Mouse (Mus musculus) embryonic facial prominence, embryonic 10.5 days (tissue): Measurements from ENCODE around the gene Pde4b. TPM values are rescaled to one million over a fixed set of nuclear protein-coding genes. Genes with fewer than 3 reads are reported as not detected.

Source experiments
- DNase-seq: peaks from one replicate; pipeline ENCODE4 v3.0.0-alpha.2; 2017; ENCODE audit warnings: low spot score
- H3K27ac ChIP-seq: fragments of 300-500 bp; sonication (generic); replicated peaks from 2 replicates; pipeline ENCODE4 v1.5.1; 2016; ENCODE audit warnings: mild to moderate bottlenecking
- H3K27me3 ChIP-seq: fragments of 300-500 bp; sonication (generic); replicated peaks from 2 replicates; pipeline ENCODE4 v1.6.1; 2016; ENCODE audit warnings: low read depth, mild to moderate bottlenecking; ENCODE audit not compliant: poor library complexity, severe bottlenecking
- H3K36me3 ChIP-seq: fragments of 300-500 bp; sonication (generic); replicated peaks from 2 replicates; pipeline ENCODE4 v1.6.1; 2016; ENCODE audit warnings: mild to moderate bottlenecking, moderate library complexity
- H3K4me1 ChIP-seq: fragments of 300-500 bp; sonication (generic); 2 replicates; pipeline ENCODE4 v1.6.1; 2016
- H3K4me3 ChIP-seq: fragments of 300-500 bp; sonication (generic); 2 replicates; pipeline ENCODE4 v1.5.1; 2016; ENCODE audit warnings: mild to moderate bottlenecking, moderate library complexity
- H3K9me3 ChIP-seq: fragments of 300-500 bp; sonication (generic); 2 replicates; pipeline ENCODE4 v1.6.1; 2016; ENCODE audit warnings: mild to moderate bottlenecking
- WGBS: fragments of 180-500 bp; shearing (Covaris S2); methylation state at CpG from one replicate; pipeline ENCODE4 v1.1.7; 2016; 5-methylcytosine and 5-hydroxymethylcytosine counted together
- polyA plus RNA-seq: library from polyadenylated mRNA; unstranded; fragments of >200 nt; fragmentation: Nextera tagmentation; extraction: Ambion mirVana; gene quantifications from 2 replicates; pipeline ENCODE4 v1.2.1, GENCODE M21; 2016

Pde4b gene
- polyA plus RNA-seq, 1 experiment from 2014 or later = 8.2 TPM

- no peaks in the 10 kb centered on the region for H3K36me3 ChIP-seq
These were observed 19.4 kb downstream of the Pde4b start for GRCm38 (mm10) chr4:102106771-102107170.

GRCm38 (mm10) chr4:102119454-102119853, 32.1 kb downstream of the Pde4b start:
- no peaks in the 10 kb centered on the region for H3K4me1 ChIP-seq
- H3K27me3 ChIP-seq = no peaks in the 10 kb centered on the region
- H3K36me3 ChIP-seq = no peaks in the 10 kb centered on the region
- no peaks in the 10 kb centered on the region for H3K9me3 ChIP-seq
- WGBS = 94% methylated on average over 3 of the region's 3 CpGs
- no peak for DNase-seq
- H3K4me3 ChIP-seq = no peak overlapping the region
- no peak overlapping the region for H3K27ac ChIP-seq

More at GRCm38 (mm10) chr4:102106771-102107170, 19.4 kb downstream of the Pde4b start:
- Histone ChIP-seq H3K4me3 (no peak overlapping the region), H3K27ac (no peak overlapping the region), H3K9me3 (no peaks in the 10 kb centered on the region), H3K27me3 (no peaks in the 10 kb centered on the region), H3K4me1 (no peaks in the 10 kb centered on the region)
- WGBS = 90% methylated on average over 6 of the region's 6 CpGs
- no peak for DNase-seq

DNA sequence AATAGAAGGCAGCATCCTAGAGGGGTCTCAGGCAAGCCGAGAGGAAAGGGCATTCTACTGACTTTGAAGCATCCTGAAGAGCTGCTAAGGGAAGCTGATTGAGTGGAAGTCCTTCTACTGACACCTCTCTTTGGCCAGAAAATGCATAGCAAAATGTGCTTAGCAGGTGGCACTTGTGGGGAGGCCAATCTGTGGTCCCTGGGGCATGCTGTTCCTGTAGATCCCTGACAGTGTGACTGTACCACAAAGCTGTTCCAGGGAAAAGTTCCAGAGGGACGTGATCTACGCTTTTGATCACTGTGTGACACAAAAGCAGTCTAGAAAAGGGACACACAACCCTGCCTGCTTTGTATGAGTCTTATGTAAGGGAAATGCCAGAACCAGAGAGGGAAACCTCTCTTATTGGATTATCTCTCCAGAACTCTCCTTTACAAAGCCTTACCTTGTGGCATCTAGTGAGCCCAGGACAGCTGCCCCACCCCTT, 49.1 kb downstream of the Pde4b start:
- Histone ChIP-seq H3K9me3 (no peaks in the 10 kb centered on the region), H3K4me3 (no peak overlapping the region), H3K36me3 (no peaks in the 10 kb centered on the region), H3K27me3 (no peaks in the 10 kb centered on the region), H3K4me1 (no peaks in the 10 kb centered on the region), H3K27ac (no peak overlapping the region)
- DNase-seq = no peak
- WGBS = 78% methylated on average over 3 of the region's 3 CpGs

DNA sequence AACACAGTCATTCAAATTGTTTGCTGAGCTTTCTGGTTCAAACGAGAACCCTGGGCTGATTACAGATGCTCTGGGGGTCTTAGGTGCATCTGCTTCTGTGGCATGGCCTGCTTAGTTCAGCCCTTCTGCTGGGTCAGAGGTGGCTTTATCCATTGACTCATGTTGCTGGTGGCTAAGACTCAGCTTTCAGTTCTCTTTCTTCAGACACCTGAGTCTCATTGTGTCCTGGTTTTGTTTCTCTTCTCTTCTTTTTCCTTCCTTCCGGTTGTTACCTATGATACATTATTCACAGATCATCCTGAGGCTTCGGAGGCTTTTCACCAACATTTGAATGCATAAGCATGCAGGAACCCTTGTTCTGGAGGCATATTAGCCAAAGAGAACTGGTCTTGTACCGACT, 51.0 kb downstream of the Pde4b start:
- Histone ChIP-seq H3K4me3 (no peak overlapping the region), H3K9me3 (no peaks in the 10 kb centered on the region), H3K27ac (no peak overlapping the region), H3K36me3 (no peaks in the 10 kb centered on the region), H3K4me1 (no peaks in the 10 kb centered on the region), H3K27me3 (no peaks in the 10 kb centered on the region)
- 81% methylated on average over 4 of the region's 4 CpGs for WGBS
- DNase-seq = no peak

GRCm38 (mm10) chr4:102141241-102141640, 53.9 kb downstream of the Pde4b start:
- no peaks in the 10 kb centered on the region for H3K27me3 ChIP-seq
- H3K27ac ChIP-seq = no peak overlapping the region
- WGBS = 92% methylated on average over 3 of the region's 3 CpGs
- no peak overlapping the region for H3K4me3 ChIP-seq
- no peak for DNase-seq
- no peaks in the 10 kb centered on the region for H3K4me1 ChIP-seq
- H3K36me3 ChIP-seq = no peaks in the 10 kb centered on the region
- no peaks in the 10 kb centered on the region for H3K9me3 ChIP-seq

DNA sequence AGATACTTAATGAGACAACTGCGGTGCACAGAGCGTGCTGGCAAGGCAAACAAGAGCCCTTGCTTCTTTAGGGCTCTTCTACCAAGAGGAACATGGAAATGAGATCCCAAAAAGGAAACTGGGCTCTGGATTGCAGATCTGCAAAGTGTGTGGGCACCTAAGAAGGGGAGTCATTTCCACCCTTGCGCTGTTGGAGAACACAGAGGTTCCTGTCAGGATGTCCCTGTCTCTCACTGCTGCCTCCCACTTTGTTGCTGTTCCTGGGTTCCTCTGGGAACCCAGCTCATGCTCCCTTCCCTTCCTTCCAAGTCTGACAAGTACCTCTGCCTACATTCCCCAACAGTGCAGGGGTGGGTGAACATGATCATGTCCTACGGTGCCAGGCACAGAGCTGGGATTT, 61.4 kb downstream of the Pde4b start:
- no peak overlapping the region for H3K4me3 ChIP-seq
- no peak overlapping the region for H3K27ac ChIP-seq
- DNase-seq = no peak
- H3K36me3 ChIP-seq = no peaks in the 10 kb centered on the region
- 89% methylated on average over 4 of the region's 4 CpGs for WGBS
- no peaks in the 10 kb centered on the region for H3K27me3 ChIP-seq
- H3K4me1 ChIP-seq = no peaks in the 10 kb centered on the region
- H3K9me3 ChIP-seq = no peaks in the 10 kb centered on the region

DNA sequence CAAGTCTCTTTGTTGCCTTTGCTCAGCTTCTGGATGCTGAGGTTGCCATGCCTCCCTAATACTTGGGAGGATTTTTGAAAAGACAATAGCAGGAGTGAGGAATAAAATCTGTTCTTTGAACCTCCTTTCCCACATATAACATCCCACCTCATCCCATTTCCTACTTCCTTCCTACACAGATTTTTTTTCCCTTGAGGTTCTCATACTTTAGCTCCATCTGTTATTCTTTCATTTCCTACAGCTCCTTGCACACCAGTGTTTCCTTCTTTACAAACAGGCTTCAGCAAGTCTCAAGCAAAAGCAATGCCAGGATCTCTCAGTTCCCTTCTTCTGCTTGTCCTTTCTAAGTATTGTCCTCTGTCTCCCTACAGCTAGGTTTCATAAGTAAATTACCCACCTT, 71.8 kb downstream of the Pde4b start:
- no peak overlapping the region for H3K4me3 ChIP-seq
- H3K9me3 ChIP-seq = no peaks in the 10 kb centered on the region
- H3K36me3 ChIP-seq = no peaks in the 10 kb centered on the region
- H3K4me1 ChIP-seq = 0 out of 2 replicates have a peak, but pooled peaks cover 2% of the 10 kb centered on the region
- no peaks in the 10 kb centered on the region for H3K27me3 ChIP-seq
- no peak overlapping the region for H3K27ac ChIP-seq
- no peak for DNase-seq

GRCm38 (mm10) chr4:102171636-102172035, 84.3 kb downstream of the Pde4b start:
- Histone ChIP-seq H3K27me3 (no peaks in the 10 kb centered on the region), H3K36me3 (no peaks in the 10 kb centered on the region), H3K4me3 (no peak overlapping the region), H3K4me1 (no peaks in the 10 kb centered on the region), H3K9me3 (no peaks in the 10 kb centered on the region), H3K27ac (no peak overlapping the region)
- no peak for DNase-seq
- WGBS = 56% methylated on average over 3 of the region's 3 CpGs

- H3K4me1 ChIP-seq = no peaks in the 10 kb centered on the region
- no peak overlapping the region for H3K27ac ChIP-seq
- no peaks in the 10 kb centered on the region for H3K9me3 ChIP-seq
- H3K36me3 ChIP-seq = no peaks in the 10 kb centered on the region
- no peak overlapping the region for H3K4me3 ChIP-seq
- 68% methylated on average over 7 of the region's 7 CpGs for WGBS
- no peak for DNase-seq
- no peaks in the 10 kb centered on the region for H3K27me3 ChIP-seq
These were observed 85.4 kb downstream of the Pde4b start for GRCm38 (mm10) chr4:102172711-102173213.

DNA sequence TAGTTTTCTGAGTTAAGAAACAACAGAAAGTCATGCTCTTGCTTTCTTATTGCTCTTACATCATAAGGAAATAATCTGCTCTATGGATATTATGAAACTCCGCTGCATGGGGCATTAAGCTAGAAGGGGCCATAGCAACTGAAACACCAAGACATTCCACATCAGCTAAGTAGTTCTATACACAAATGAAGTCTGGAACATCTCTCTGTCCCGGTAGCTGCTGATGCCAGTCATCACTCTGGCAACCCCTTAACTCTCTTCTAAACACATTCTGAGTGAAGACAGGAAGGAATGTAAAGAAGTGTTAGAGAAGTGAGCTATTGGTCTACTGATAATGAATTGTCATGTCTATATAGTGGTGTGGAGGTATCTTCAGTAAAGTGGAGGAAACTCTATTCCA, 88.6 kb downstream of the Pde4b start:
- 85% methylated on average over 2 of the region's 2 CpGs for WGBS
- DNase-seq = no peak
- no peaks in the 10 kb centered on the region for H3K36me3 ChIP-seq
- no peak overlapping the region for H3K27ac ChIP-seq
- H3K27me3 ChIP-seq = no peaks in the 10 kb centered on the region
- H3K4me1 ChIP-seq = no peaks in the 10 kb centered on the region
- no peak overlapping the region for H3K4me3 ChIP-seq
- H3K9me3 ChIP-seq = no peaks in the 10 kb centered on the region

DNA sequence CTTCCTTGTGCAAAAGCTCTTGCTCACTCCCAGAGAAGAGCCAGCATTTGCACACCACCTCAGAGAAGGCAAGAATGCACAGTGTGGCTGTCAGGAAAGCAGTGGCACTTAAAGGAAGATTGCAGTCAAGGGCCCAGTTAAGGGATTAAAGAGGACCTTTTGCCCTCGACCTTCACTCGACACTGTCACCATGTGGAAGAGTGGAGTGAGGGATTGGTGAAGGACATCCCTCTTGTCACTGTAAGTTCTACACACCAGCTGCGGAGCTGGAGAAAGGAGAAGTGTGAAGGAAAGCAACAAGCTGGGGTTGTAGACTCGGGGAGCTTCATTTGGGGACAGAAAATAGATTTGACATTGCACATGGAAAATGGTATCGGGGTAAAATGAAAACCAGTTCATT, 89.9 kb downstream of the Pde4b start:
- Histone ChIP-seq H3K9me3 (no peaks in the 10 kb centered on the region), H3K27me3 (no peaks in the 10 kb centered on the region), H3K4me1 (no peaks in the 10 kb centered on the region), H3K36me3 (no peaks in the 10 kb centered on the region), H3K27ac (no peak overlapping the region), H3K4me3 (no peak overlapping the region)
- DNase-seq = no peak
- 81% methylated on average over 5 of the region's 5 CpGs for WGBS

GRCm38 (mm10) chr4:102186888-102187287, 99.5 kb downstream of the Pde4b start:
- H3K4me3 ChIP-seq = no peak overlapping the region
- no peak overlapping the region for H3K27ac ChIP-seq
- no peaks in the 10 kb centered on the region for H3K9me3 ChIP-seq
- no peaks in the 10 kb centered on the region for H3K4me1 ChIP-seq
- DNase-seq = no peak
- 88% methylated on average over 5 of the region's 5 CpGs for WGBS
- H3K36me3 ChIP-seq = no peaks in the 10 kb centered on the region
- H3K27me3 ChIP-seq = no peaks in the 10 kb centered on the region

DNA sequence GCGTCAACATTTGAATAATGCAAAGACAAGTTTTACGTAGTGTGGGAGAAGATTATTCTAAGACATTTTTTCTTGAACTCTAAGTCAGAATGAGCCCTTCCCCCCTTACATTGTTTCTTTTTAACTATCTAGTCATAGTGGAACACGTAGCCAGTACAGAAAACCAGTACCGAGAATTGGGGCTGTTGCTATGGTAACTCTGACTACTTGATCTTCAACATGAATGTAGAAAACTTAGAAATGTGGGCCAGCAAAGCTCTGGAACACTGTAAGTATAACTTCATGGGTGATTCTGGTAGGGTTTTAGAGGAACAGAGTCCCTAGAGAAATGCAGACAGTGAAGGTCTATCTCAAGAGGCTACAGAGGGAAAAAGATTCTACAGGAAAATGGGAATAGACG, 110.4 kb downstream of the Pde4b start:
- no peaks in the 10 kb centered on the region for H3K9me3 ChIP-seq
- H3K36me3 ChIP-seq = no peaks in the 10 kb centered on the region
- H3K4me1 ChIP-seq = peaks cover 3% of the 10 kb centered on the region; the same call in 1 of the 2 replicates
- H3K4me3 ChIP-seq = no peak overlapping the region
- H3K27ac ChIP-seq = no peak overlapping the region
- WGBS = 90% methylated on average over 5 of the region's 5 CpGs
- H3K27me3 ChIP-seq = no peaks in the 10 kb centered on the region
- no peak for DNase-seq

- DNase-seq = no peak
- 89% methylated on average over 2 of the region's 2 CpGs for whole genome bisulfite sequencing
- Histone ChIP-seq H3K9me3 (no peaks in the 10 kb centered on the region), H3K27me3 (no peaks in the 10 kb centered on the region), H3K4me1 (no peaks in the 10 kb centered on the region), H3K27ac (no peak overlapping the region), H3K36me3 (no peaks in the 10 kb centered on the region), H3K4me3 (no peak overlapping the region)
These were observed 122.4 kb downstream of the Pde4b start for GRCm38 (mm10) chr4:102209773-102210172.
